ENCODE assay signal across 18 mouse cellular contexts in the genomic region with DNA sequence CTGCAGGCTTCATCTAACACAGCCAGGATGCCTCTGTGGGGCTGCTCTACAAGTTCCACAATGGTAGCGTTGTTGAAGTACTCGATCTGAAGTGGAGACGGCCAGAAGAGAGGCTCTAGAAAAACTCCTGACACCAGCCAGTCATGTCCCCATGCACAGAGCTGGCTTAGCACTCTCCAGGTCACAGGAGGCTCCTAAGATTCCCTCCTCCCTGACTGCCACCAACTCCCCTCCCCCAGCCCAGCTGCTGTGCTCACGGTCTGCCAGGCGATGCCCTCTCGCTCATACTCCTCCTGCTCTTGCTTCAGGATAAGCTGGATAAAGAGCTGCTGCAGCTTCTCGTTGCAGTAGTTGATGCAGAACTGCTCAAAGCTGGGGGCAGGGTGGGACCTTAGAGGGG. TPM values are rescaled to one million over a fixed set of nuclear protein-coding genes. Genes with fewer than 3 reads are reported as not detected.
DNase-seq lines count a peak whose midpoint lies in the region; ATAC-seq and TF ChIP-seq lines count a peak whose summit lies in the region.
"Had no signal": no experiment of that assay in that cellular context is flagged by ENCODE, and none has a peak within 500 bp of the region (broad histone marks: within the 10 kb centered on the region; RNA-seq: fewer than 3 reads in every experiment).

No protein-coding gene starts in this region.

- TF ChIP-seq CTCF in left cerebral cortex, adult 2 months (IDR thresholded peaks at IDR 0.05), result no peak

- H3K27ac ChIP-seq in embryonic facial prominence, embryonic 11.5 days (replicated peaks; ENCODE audit: low read depth, low read length), result no peak overlapping the region
- no peak overlapping the region for H3K27ac ChIP-seq in embryonic facial prominence, embryonic 10.5 days (replicated peaks)
- H3K27ac ChIP-seq in left cerebral cortex, adult 2 months, result no peak overlapping the region
- H3K27ac ChIP-seq: embryonic facial prominence, embryonic 15.5 days; forebrain, embryonic 12.5 days; heart, embryonic 13.5 days; hindbrain, embryonic 14.5 days; neural tube, embryonic 12.5 days had no signal

- no peak for DNase-seq in embryonic facial prominence, embryonic 11.5 days (ENCODE audit: low spot score)
- DNase-seq in embryonic facial prominence, embryonic 10.5 days (ENCODE audit: low spot score), result no peak
- DNase-seq in left cerebral cortex, postnatal 4 days, result peak; percentile 83
- DNase-seq in left cerebral cortex, adult 2 months (ENCODE audit: extremely low spot score in 1 of 2, low spot score in 2 of 2), result no peak
- peak; percentile 54 for DNase-seq in brain, adult 2 months (ENCODE audit: low read depth, low spot score)
- peak; percentile 79 for DNase-seq in retina, adult 2 months (ENCODE audit: low read depth, low spot score)
- DNase-seq in spleen, postnatal 10 days (ENCODE audit: low spot score in 2 of 2), result no peak
- no peak for DNase-seq in heart, postnatal 10 days
- DNase-seq: kidney, adult 18-20 months; layer of hippocampus, adult 9-11 months; lung, postnatal 36 days had no signal

- H3K9ac ChIP-seq in embryonic facial prominence, embryonic 11.5 days (replicated peaks; ENCODE audit: low read length), result 0 out of 2 replicates have a peak overlapping the region, but pooled peaks have one; percentile 28
- H3K9ac ChIP-seq: embryonic facial prominence, embryonic 15.5 days; forebrain, embryonic 12.5 days; heart, embryonic 13.5 days; hindbrain, embryonic 14.5 days; neural tube, embryonic 12.5 days had no signal

- no peaks in the 10 kb centered on the region for H3K36me3 ChIP-seq in embryonic facial prominence, embryonic 11.5 days (replicated peaks; ENCODE audit: control insufficient read depth, insufficient read depth, low read depth, low read length)
- no peaks in the 10 kb centered on the region for H3K36me3 ChIP-seq in embryonic facial prominence, embryonic 10.5 days (replicated peaks)
- H3K36me3 ChIP-seq: embryonic facial prominence, embryonic 15.5 days; forebrain, embryonic 12.5 days; heart, embryonic 13.5 days; neural tube, embryonic 12.5 days had no signal

- 41% methylated on average over 7 of the region's 7 CpGs for WGBS in embryonic facial prominence, embryonic 11.5 days
- 48% methylated on average over 7 of the region's 7 CpGs for WGBS in embryonic facial prominence, embryonic 10.5 days

- no peak overlapping the region for H3K4me3 ChIP-seq in embryonic facial prominence, embryonic 11.5 days (ENCODE audit: low read depth, low read length)
- H3K4me3 ChIP-seq in embryonic facial prominence, embryonic 10.5 days, result no peak overlapping the region
- H3K4me3 ChIP-seq in left cerebral cortex, adult 2 months, result no peak overlapping the region
- H3K4me3 ChIP-seq: embryonic facial prominence, embryonic 15.5 days; forebrain, embryonic 12.5 days; heart, embryonic 13.5 days; neural tube, embryonic 12.5 days had no signal

- no peaks in the 10 kb centered on the region for H3K9me3 ChIP-seq in embryonic facial prominence, embryonic 11.5 days (replicated peaks; ENCODE audit: control insufficient read depth, low read length)
- no peaks in the 10 kb centered on the region for H3K9me3 ChIP-seq in embryonic facial prominence, embryonic 10.5 days
- H3K9me3 ChIP-seq: embryonic facial prominence, embryonic 15.5 days; forebrain, embryonic 12.5 days; heart, embryonic 13.5 days; neural tube, embryonic 12.5 days had no signal

- H3K27me3 ChIP-seq in embryonic facial prominence, embryonic 11.5 days (ENCODE audit: control insufficient read depth, insufficient read depth, low read length), result no peaks in the 10 kb centered on the region
- no peaks in the 10 kb centered on the region for H3K27me3 ChIP-seq in embryonic facial prominence, embryonic 10.5 days (replicated peaks; ENCODE audit: low read depth, poor library complexity, severe bottlenecking)
- H3K27me3 ChIP-seq: embryonic facial prominence, embryonic 15.5 days; forebrain, embryonic 12.5 days; neural tube, embryonic 12.5 days had no signal

- ATAC-seq in embryonic facial prominence, embryonic 11.5 days (replicated peaks; ENCODE audit: insufficient number of reproducible peaks, low FRiP score, low TSS enrichment, low read depth), result no peak
- ATAC-seq: activated CD4-positive, CD25-positive, alpha-beta regulatory T cell, adult 4 months had no signal

- intact Hi-C loops in left cerebral cortex, postnatal 4 days (cut with DNase I), result no loop called here
- intact Hi-C loops in left cerebral cortex, adult 2 months (cut with DNase I), result no loop called here
- intact Hi-C loops in heart, postnatal 10 days (cut with DNase I), result no loop called here

- no peak overlapping the region for H3K4me2 ChIP-seq in embryonic facial prominence, embryonic 11.5 days (ENCODE audit: low read depth, low read length)
- H3K4me2 ChIP-seq: embryonic facial prominence, embryonic 15.5 days; forebrain, embryonic 12.5 days; heart, embryonic 13.5 days; hindbrain, embryonic 14.5 days; midbrain, embryonic 11.5 days; neural tube, embryonic 12.5 days had no signal

- no peaks in the 10 kb centered on the region for H3K4me1 ChIP-seq in embryonic facial prominence, embryonic 11.5 days (ENCODE audit: control insufficient read depth, insufficient read depth, low read length)
- H3K4me1 ChIP-seq in embryonic facial prominence, embryonic 10.5 days, result peaks cover 5% of the 10 kb centered on the region
- H3K4me1 ChIP-seq: embryonic facial prominence, embryonic 15.5 days; forebrain, embryonic 12.5 days; neural tube, embryonic 12.5 days had no signal

RNA-seq across cellular contexts. Expression of gene Myo1g, which starts 5.9 kb away (rescaled TPM):
- polyA plus RNA-seq in embryonic facial prominence, embryonic 11.5 days (2014; fragmentation: Nextera tagmentation; extraction: Ambion mirVana), result 0.29 and 0.67 TPM in 2 replicates
- polyA plus RNA-seq in embryonic facial prominence, embryonic 10.5 days (2016; fragmentation: Nextera tagmentation; extraction: Ambion mirVana), result 0.75 and 1.1 TPM in 2 replicates
- under 1 TPM; 0.46 to 0.74 TPM for total RNA-seq in left cerebral cortex, postnatal 4 days (2021)
- under 1 TPM; 0.40 to 0.48 TPM for total RNA-seq in left cerebral cortex, adult 2 months (2021)
- 1 to 10 TPM; 1.4 to 1.6 TPM for total RNA-seq in heart, postnatal 10 days (2021)

RNA-seq across cellular contexts. Expression of gene Ccm2, which starts 31.9 kb away (rescaled TPM):
- polyA plus RNA-seq in embryonic facial prominence, embryonic 11.5 days (2014; fragmentation: Nextera tagmentation; extraction: Ambion mirVana), result 81.6 and 90.7 TPM in 2 replicates
- 109 and 114 TPM in 2 replicates for polyA plus RNA-seq in embryonic facial prominence, embryonic 10.5 days (2016; fragmentation: Nextera tagmentation; extraction: Ambion mirVana)
- total RNA-seq in left cerebral cortex, postnatal 4 days (2021), result 10 to 100 TPM; 55.6 to 58.9 TPM
- 10 to 100 TPM; 51.3 to 69.5 TPM for total RNA-seq in left cerebral cortex, adult 2 months (2021)
- total RNA-seq in heart, postnatal 10 days (2021), result 10 to 100 TPM; 28.3 to 29.6 TPM

RNA-seq across cellular contexts. Expression of gene Purb, which starts 39.1 kb away (rescaled TPM):
- 14.8 and 15.8 TPM in 2 replicates for polyA plus RNA-seq in embryonic facial prominence, embryonic 11.5 days (2014; fragmentation: Nextera tagmentation; extraction: Ambion mirVana)
- polyA plus RNA-seq in embryonic facial prominence, embryonic 10.5 days (2016; fragmentation: Nextera tagmentation; extraction: Ambion mirVana), result 17.5 and 17.7 TPM in 2 replicates
- 10 to 100 TPM; 88.1 to 89.5 TPM for total RNA-seq in left cerebral cortex, postnatal 4 days (2021)
- 100 to 1,000 TPM; 279 to 284 TPM for total RNA-seq in left cerebral cortex, adult 2 months (2021)
- 10 to 100 TPM; 70.5 to 74.0 TPM for total RNA-seq in heart, postnatal 10 days (2021)

Comparison
In these comparisons a context has a peak if more than half of its experiments do, and no peak if none do; other contexts are left out.
1. DNase-seq: peak in left cerebral cortex, postnatal 4 days (single experiment), brain, adult 2 months (single experiment) and retina, adult 2 months (single experiment); none in embryonic facial prominence, embryonic 11.5 days (single experiment), embryonic facial prominence, embryonic 10.5 days (single experiment), left cerebral cortex, adult 2 months (0 of 2), spleen, postnatal 10 days (0 of 2) and heart, postnatal 10 days (0 of 2).